Mouse (Mus musculus): ENCODE data around the gene Tgfbr2.

Gene Tgfbr2

GRCm38 (mm10) chr9:116174481-116175461 is at the start of gene Tgfbr2:
Gene Tgfbr2 (minus strand): TSS chr9:116175360.
- peak; percentile 69 for DNase-seq

DNA sequence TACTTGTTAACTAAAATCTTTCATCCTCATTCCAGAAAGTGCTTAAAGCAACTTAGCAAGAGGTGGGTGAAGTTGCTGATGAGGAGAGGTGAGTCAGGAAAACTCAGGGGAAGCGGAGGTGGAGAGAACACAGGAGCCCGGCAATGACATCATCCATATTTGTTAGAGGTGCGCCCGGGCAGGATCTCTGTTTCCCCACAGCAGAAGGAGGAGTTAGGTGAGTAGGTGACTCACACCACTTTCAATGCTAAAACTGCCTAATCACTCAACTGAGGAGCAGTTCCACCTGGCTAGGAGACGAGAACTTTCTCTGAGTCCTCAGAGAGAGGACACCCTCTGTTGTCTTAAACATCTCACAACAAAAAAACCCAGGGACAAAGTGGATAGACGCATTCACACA is 48.2 kb upstream of the Tgfbr2 start:
- no peak for DNase-seq

DNA sequence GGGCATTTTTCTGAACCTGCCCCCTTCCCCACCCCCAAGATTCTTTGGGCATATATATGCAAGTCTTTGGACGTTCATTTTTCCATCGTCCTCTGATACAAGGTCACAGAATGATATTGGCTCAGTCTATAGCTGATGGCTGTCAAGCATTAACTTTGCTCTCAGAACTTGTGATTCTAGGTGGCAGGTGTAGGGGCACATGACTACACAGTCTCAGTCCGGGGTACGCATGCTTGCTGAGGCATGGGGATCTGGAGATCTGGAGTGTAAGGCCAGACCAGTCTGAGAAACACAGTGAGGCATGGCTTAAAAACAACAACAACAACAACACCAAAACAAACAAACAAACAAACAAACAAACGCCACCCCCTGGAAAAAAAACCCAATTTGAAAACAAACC is 47.5 kb upstream of the Tgfbr2 start:
- no peak for DNase-seq

GRCm38 (mm10) chr9:116222000-116222399 is 46.8 kb upstream of the Tgfbr2 start:
- no peak for DNase-seq

GRCm38 (mm10) chr9:116221565-116221964 is 46.4 kb upstream of the Tgfbr2 start:
- no peak for DNase-seq

DNA sequence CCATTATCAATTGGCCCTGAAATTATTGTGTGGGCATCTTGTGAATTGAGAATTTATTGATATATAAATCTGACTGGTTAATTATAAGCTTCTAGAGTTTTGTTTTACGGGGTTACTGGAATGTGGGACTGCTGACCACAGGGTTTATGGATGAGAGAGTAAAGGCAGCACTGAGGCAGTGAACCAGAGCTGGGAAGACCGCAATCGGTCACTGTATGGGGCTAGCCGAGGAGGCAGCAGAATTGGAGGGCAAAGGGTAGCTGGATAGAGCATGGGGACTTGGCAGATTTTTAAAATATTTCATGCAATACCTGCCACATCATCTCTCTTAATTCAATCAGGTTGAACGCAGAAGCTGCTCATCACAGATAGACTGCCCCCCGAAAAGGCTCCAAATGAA is 45.5 kb upstream of the Tgfbr2 start:
- DNase-seq = no peak

GRCm38 (mm10) chr9:116220159-116220515 is 45.0 kb upstream of the Tgfbr2 start:
- no peak for DNase-seq

GRCm38 (mm10) chr9:116219234-116220158 is 44.3 kb upstream of the Tgfbr2 start:
- no peak for DNase-seq

GRCm38 (mm10) chr9:116218780-116219179 is 43.6 kb upstream of the Tgfbr2 start:
- no peak for DNase-seq

DNA sequence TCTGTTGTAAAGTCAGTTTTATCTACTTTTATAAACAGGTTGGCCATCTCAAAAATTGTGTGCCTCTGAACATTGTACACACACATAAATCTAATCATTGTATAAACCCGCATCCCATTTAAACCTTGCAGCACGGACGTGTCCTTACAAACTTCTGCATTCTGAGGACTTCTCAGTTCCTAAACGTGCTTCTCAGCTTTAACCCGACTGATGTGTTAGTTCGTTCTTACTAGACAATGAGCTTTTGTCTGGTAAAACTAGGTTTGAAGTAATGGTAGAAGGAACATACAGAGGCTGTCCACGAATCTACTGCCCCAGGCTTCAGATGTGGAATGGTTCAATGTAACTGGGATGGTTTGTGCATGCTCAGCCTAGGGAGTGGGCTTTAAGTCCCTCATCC is 41.9 kb upstream of the Tgfbr2 start:
- no peak for DNase-seq

DNA sequence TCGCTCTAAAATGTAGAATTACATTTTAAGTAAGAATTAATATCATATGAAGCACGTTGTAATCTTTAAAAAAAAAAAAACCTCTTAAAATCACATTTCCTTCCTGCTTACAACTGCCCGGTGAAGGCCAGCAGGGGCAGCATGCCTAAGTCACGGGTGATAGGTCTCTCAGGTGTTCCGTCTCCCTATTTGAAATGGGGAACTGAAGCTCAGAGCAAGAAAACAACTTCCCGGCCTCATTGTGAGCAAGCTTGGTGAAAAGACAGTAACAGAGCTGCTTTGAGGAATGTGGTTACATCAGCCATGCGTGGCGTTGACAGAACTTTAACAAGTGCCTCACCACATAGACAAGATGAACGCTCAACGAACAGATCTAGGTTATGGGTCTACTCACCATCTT is 41.5 kb upstream of the Tgfbr2 start:
- DNase-seq = no peak

DNA sequence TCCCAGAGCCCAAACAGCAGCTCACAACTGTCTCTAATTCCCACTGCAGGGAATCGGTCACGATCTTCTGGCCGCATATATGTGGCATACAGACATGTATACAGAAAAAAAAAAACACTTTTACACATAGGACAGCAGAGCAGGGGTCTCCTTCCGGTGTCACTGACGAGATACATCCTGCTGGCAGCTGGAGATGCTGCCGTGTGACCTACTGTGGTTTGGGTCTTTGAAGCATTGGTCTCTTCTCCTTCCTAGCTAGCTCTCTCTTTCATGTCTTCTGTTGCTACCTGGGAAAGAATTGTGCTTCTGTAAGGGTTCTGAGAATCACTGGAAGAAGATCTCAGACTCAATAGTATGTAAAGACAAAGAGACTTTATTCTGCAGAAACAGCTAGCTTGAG is 39.1 kb upstream of the Tgfbr2 start:
- no peak for DNase-seq

- peak; percentile 16 for DNase-seq
These were observed 37.9 kb upstream of the Tgfbr2 start for GRCm38 (mm10) chr9:116212915-116213619.

DNA sequence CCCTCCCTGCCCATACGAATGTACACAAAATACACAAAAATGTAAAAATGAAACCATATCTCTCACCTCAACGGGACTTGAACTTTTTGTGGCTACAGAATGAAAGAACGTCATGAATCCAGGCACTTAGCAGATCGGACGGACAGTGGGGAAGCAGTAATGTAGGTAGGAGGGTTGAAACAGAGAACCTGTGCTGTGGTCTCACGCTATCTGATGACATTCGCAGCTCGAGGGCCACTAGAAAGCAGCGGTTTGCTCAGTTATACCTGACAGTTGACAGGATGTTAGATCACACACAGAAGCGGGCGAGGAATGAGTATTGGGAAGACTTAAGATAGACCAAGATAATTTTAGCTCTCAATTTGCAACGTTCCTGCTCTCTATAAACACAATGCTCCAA is 36.9 kb upstream of the Tgfbr2 start:
- DNase-seq = no peak

DNA sequence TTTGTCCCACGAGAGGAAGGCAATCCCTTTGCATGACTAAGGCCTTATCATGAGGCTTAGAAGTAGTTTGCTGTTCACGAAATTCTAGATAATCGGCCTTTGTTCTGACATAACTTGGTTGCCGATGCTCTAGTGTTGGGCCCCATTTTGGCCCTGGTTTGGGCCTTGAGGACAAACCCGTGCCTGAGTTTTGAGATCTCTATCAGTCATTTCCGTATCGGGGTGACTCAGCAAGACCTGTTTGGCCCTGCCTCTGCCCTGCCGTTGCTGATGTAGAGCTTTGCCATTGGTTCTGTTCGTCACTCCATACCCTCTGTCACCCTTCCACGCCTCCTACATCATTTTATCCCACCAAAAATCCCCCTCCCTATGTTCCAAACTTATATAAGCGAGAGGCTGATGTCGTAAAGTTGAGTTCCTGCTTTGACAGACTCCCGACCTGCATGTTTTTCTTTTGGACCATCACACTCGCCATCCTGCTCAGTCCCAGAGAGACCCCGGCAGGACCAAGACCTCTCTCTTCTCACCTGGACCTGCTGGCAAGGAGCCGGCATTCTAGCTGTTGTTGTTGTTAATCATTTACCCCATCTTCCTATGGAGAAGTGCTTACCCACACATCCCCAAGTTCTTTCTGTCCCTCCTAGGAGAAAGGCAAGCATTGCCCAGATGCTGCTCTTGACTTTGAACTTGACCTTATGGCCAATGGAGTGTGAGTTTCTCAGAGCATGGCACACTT is 33.2 kb upstream of the Tgfbr2 start:
- no peak for DNase-seq

GRCm38 (mm10) chr9:116206901-116207300 is 31.7 kb upstream of the Tgfbr2 start:
- no peak for DNase-seq

DNA sequence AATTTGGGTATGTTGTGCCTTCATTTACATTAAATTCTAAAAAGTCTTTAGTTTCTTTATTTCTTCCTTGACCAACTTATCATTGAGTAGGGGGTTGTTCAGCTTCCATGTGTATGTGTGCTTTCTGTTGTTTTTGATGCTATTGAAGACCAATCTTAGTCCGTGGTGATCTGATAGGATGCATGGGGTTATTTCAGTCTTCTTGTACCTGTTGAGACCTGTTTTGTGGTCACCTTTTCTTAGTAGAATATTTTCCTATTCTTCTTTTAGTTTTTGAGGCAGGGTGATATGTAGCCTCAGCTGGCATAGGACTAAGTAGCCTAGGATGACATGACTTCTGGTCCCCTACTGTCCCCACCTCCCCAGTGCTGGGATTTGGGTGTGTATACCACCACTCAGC is 28.5 kb upstream of the Tgfbr2 start:
- no peak for DNase-seq

DNA sequence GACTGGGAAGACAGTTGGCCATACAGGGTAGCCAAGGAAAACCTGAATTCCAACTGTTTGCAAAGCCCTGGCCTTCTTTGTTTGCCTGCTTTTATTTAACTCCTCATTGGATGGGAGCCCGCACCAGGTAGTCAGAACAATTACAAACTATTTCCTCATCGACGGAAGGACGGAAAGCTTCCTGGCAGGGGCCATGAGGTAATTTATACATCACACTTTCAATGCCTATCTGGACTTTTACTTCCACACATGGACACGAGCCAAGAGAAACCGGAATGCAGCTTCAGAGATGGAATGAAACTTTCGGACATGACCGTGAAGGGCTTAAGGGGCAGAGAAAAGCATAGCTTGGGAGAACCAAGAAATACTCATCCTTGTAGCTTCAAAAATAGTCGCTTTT is 24.0 kb upstream of the Tgfbr2 start:
- DNase-seq = no peak

DNA sequence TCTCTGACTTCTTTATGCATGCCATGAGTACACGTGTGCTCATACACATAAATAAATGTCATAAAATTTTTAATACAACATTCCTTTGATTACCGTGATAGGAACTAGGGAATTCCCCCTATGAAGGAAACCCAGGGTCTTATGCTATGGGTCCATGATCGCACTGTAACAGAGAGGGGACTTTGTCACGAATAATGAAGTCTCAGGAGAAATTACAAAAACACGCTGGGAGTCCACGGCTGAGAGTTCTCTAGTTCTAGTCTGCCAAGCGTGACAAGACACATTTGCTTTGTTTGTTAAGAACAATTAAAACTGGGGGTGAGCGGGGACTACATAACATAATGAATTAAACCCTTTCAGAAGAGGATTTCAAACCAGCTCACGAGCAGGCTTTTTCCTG is 23.3 kb upstream of the Tgfbr2 start:
- no peak for DNase-seq

- DNase-seq = no peak
These were observed 22.5 kb upstream of the Tgfbr2 start for GRCm38 (mm10) chr9:116197491-116198170.

DNA sequence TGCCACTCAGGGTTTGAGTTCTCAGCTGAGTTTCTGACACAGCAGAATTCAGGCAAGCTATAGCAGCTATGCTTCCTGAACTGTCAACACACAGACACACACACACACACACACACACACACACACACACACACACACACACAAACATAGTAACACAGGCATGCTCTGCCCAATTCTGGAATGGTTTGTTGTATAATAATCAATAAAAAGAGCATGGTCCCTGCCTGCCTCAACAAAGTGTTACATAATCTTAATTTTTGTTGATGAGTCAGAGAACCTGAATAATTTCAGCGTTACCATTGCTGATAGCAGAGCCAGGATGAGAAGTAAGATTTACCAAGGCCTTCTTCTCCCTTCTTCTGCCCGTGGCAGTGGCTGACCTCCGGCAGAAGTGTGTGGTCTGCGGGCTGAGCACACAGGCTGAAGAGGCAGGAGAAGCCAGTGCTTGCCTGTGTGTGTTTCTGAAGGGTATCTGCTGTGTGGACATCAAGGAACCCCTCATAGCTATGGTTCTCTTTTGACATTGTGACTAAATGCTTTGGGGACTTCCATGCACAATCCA is 18.8 kb upstream of the Tgfbr2 start:
- no peak for DNase-seq

DNA sequence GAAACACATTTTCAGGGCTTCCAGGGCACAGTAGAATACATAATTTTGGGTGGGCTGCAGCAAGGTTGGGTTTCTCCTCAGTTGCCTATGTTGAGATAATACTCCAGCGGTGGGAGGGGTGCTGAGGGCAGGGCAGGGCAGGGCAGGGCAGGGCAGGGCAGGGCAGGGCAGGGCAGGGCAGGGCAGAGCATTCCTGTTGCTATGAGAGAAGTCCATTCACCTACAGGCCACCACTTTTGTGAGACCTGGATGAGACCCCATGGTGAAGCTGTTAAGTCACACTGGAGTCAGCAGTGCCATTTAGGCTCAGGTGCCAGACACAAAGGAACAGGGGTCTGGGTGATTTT is 18.3 kb upstream of the Tgfbr2 start:
- no peak for DNase-seq

Measured in layer of hippocampus, adult 9-11 months (tissue).